In the genomic region with DNA sequence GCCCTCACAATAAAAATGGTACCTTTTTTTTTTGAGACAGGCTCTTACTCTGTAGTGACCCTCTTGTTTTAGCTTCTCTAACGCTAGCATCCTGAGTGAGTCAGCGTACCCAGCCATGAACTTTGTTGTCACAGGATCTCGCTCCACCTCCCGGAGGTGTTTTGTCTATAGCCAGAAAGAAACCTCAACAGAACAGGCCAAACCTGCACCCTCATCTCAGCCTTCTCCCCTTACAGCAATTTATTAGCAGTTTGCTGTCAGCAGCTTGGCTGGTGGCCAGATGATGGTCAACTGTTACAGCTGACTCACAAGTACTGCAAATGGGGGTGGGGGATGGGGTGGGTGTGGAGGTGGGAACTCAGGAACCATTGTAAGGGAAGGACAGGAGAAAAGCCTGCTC, we compare ENCODE assay signal across 9 mouse cellular contexts. TPM values are rescaled to one million over a fixed set of nuclear protein-coding genes. Genes with fewer than 3 reads are reported as not detected.
DNase-seq lines count a peak whose midpoint lies in the region; ATAC-seq and TF ChIP-seq lines count a peak whose summit lies in the region.
"Had no signal": no experiment of that assay in that cellular context is flagged by ENCODE, and none has a peak within 500 bp of the region (broad histone marks: within the 10 kb centered on the region; RNA-seq: fewer than 3 reads in every experiment).

No protein-coding gene starts in this region.

- no peak overlapping the region for H3K4me3 ChIP-seq in heart, embryonic 14.5 days (ENCODE audit: control insufficient read depth in 1 of 2, insufficient read depth in 1 of 2, low read depth in 1 of 2, low read length in 2 of 2)
- no peak overlapping the region for H3K4me3 ChIP-seq in gastrocnemius, adult 2 months

- TF ChIP-seq CTCF in gastrocnemius, adult 2 months (IDR thresholded peaks at IDR 0.05): no peak

- no peak for DNase-seq in heart, postnatal 36 days
- DNase-seq in thymus, postnatal 4 days: peak; percentile 45
- no peak for DNase-seq in thymus, postnatal 25 days
- peak; percentile 81 to 86 for DNase-seq in kidney, postnatal 4 days
- peak; percentile 98 to 99 for DNase-seq in urinary bladder, postnatal 36 days (ENCODE audit: low spot score in 2 of 2)
- DNase-seq in cerebellum, adult 11-12 months: no peak
- no peak for DNase-seq in gastrocnemius, adult 2 months

- H3K36me3 ChIP-seq in heart, embryonic 14.5 days (ENCODE audit: control insufficient read depth, insufficient read depth, low read length): peaks cover 73% of the 10 kb centered on the region

- 77% methylated on average over 4 of the region's 4 CpGs for WGBS in heart, embryonic 14.5 days

- no peak overlapping the region for H3K9ac ChIP-seq in heart, embryonic 14.5 days (ENCODE audit: low read length)

- no peaks in the 10 kb centered on the region for H3K27me3 ChIP-seq in heart, embryonic 14.5 days (ENCODE audit: control insufficient read depth, insufficient read depth, low read length)

- no peak overlapping the region for H3K4me2 ChIP-seq in heart, embryonic 14.5 days (ENCODE audit: low read length)

- ATAC-seq in heart, embryonic 14.5 days (ENCODE audit: insufficient number of reproducible peaks, insufficient read depth, low FRiP score, low read depth): peak; percentile 2; the same call in 1 of the 2 replicates

- H3K4me1 ChIP-seq in heart, embryonic 14.5 days (ENCODE audit: control insufficient read depth in 2 of 2, insufficient read depth in 2 of 2, low read length in 2 of 2): peaks cover 7 to 29% of the 10 kb centered on the region in 2 experiments

- H3K27ac ChIP-seq in heart, embryonic 14.5 days (replicated peaks in 1 of 2; ENCODE audit: control insufficient read depth in 1 of 2, insufficient read depth in 1 of 2, low read depth in 2 of 2, low read length in 2 of 2): no peak overlapping the region
- H3K27ac ChIP-seq in gastrocnemius, adult 2 months: no peak overlapping the region

- intact Hi-C loops in heart, postnatal 36 days (cut with DNase I): no loop called here
- intact Hi-C loops in gastrocnemius, adult 2 months (cut with DNase I): no loop called here

- H3K9me3 ChIP-seq in heart, embryonic 14.5 days (ENCODE audit: control insufficient read depth, low read length): peaks cover 4% of the 10 kb centered on the region; the same call in 1 of the 2 replicates

RNA-seq across cellular contexts. Expression of gene Hjurp, which starts 15.2 kb away (rescaled TPM):
- 104 TPM in 2 replicates for polyA plus RNA-seq in heart, embryonic 14.5 days (2014; fragmentation: Nextera tagmentation; extraction: Ambion mirVana)
- total RNA-seq in heart, postnatal 36 days (2021): 10 to 100 TPM; 12.2 to 13.3 TPM
- 1 to 10 TPM; 6.1 to 6.6 TPM for total RNA-seq in gastrocnemius, adult 2 months (2021)

RNA-seq across cellular contexts. Expression of gene Trpm8, which starts 15.2 kb away (rescaled TPM):
- 0.04 TPM in 1 of 2 replicates, not detected in the other for polyA plus RNA-seq in heart, embryonic 14.5 days (2014; fragmentation: Nextera tagmentation; extraction: Ambion mirVana)
- not detected for total RNA-seq in heart, postnatal 36 days (2021)
- total RNA-seq in gastrocnemius, adult 2 months (2021): not detected
- polyA plus RNA-seq: large intestine, adult 2 months had no signal

RNA-seq across cellular contexts. Expression of gene Mroh2a, which starts 35.5 kb away (rescaled TPM):
- polyA plus RNA-seq in heart, embryonic 14.5 days (2014; fragmentation: Nextera tagmentation; extraction: Ambion mirVana): 0.62 and 0.77 TPM in 2 replicates
- total RNA-seq in heart, postnatal 36 days (2021): not detected
- not detected for total RNA-seq in gastrocnemius, adult 2 months (2021)

RNA-seq across cellular contexts. Expression of gene Ugt1a1, which starts 50.5 kb away (rescaled TPM):
- not detected in 2 replicates for polyA plus RNA-seq in heart, embryonic 14.5 days (2014; fragmentation: Nextera tagmentation; extraction: Ambion mirVana)
- total RNA-seq in heart, postnatal 36 days (2021): not detected
- total RNA-seq in gastrocnemius, adult 2 months (2021): not detected

RNA-seq across cellular contexts. Expression of gene Dnajb3, which starts 56.7 kb away (rescaled TPM):
- polyA plus RNA-seq in heart, embryonic 14.5 days (2014; fragmentation: Nextera tagmentation; extraction: Ambion mirVana): 3.9 and 4.1 TPM in 2 replicates
- under 1 TPM in 1 of 2 experiments, not detected in 1; 0.33 TPM for total RNA-seq in heart, postnatal 36 days (2021)
- total RNA-seq in gastrocnemius, adult 2 months (2021): not detected

Comparison
In these comparisons a context has a peak if more than half of its experiments do, and no peak if none do; other contexts are left out.
1. DNase-seq: peak in thymus, postnatal 4 days (single experiment), kidney, postnatal 4 days (2 of 2) and urinary bladder, postnatal 36 days (2 of 2); none in heart, postnatal 36 days (0 of 2), thymus, postnatal 25 days (single experiment), cerebellum, adult 11-12 months (single experiment) and gastrocnemius, adult 2 months (single experiment).